Mouse (Mus musculus) neural tube, embryonic 10.5 days (tissue): ENCODE results near the gene Ptk6.

Experiments used
- DNase-seq: peaks from one replicate; pipeline ENCODE4 v3.0.0-alpha.2; 2017; ENCODE audit warnings: low spot score; ENCODE audit errors: extremely low spot score

The Ptk6 gene

DNA sequence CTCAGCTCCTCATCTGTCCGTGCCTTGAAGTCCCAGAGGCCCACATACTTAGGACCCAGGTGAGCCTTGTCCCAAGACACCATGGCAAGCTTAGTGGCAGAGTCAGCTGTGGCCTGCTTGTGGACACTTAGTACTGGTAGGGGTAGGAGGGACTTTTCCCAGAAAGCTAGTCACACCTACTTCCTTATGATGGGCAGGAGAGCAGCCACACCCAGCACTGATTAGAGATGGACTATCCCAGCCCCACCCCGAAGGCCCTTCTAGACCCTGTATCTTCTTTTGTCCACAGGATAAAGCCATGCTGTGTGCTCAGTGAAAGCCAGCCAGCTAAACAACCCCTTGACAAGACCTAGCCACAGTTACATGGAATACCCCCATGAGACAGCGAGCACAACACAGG is at the start of gene Ptk6:
Gene Ptk6, minus strand, starts transcription at position 368 of the 400 bp plus-strand sequence.
- DNase-seq, result no peak

DNA sequence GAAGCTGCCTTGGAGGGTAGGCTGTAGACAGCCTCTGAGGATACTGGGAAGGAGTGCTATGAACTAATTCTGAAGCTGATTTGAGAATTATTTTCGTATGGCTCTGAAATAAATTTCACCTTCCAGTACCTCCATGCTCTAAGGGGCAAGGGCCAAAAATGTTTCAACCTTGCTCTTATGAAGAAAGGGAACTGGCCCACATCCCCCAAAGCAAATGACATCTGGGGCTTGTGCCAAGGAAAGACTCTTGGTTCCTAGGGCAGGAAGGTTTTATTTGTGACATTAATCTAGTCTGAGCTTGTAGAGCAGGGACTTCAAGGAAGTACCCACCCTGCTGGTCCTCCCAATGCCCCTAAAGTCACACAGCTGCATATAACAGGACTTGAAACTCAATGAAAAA is 49.3 kb upstream of the Ptk6 start:
- no peak for DNase-seq

DNA sequence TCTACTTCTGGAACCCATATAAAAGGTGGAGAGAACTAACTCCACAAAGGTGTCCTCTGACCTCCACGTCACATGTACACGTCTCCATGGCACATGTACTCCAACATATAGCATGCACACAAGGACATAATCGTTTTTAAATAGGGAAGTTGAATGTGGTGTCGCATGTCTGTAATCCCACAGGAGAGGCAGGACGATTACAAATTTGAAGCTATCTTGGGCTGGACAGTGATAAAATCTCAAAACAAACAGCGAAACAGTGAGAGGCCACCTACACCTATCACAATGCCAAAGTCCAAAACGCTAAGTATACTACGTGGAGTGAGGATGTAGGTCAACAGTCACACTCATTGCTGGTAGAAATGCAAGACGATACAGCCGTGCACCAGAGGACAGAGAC is 46.6 kb upstream of the Ptk6 start:
- DNase-seq, result no peak

GRCm38 (mm10) chr2:181245031-181245430 is 42.4 kb upstream of the Ptk6 start:
- DNase-seq, result no peak

GRCm38 (mm10) chr2:181243706-181244394 is 41.3 kb upstream of the Ptk6 start:
- DNase-seq, result no peak

DNA sequence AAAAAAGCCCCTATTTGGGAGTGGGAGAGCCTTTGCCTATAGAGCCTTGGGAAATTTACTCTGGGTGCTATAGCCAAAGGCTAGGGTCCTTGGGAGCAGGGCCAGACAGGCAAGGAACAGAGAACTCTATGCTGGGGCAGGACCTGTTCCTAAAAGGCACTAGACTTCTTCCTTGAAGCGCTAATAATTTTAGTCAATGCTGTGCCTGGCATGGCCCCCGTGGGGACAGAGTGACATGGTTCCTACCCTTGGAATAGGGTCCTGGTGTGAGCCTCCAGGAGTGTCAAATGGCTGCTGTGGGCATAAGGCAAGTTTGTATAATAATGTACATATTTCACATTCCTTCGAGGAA is 39.7 kb upstream of the Ptk6 start:
- DNase-seq, result no peak

DNA sequence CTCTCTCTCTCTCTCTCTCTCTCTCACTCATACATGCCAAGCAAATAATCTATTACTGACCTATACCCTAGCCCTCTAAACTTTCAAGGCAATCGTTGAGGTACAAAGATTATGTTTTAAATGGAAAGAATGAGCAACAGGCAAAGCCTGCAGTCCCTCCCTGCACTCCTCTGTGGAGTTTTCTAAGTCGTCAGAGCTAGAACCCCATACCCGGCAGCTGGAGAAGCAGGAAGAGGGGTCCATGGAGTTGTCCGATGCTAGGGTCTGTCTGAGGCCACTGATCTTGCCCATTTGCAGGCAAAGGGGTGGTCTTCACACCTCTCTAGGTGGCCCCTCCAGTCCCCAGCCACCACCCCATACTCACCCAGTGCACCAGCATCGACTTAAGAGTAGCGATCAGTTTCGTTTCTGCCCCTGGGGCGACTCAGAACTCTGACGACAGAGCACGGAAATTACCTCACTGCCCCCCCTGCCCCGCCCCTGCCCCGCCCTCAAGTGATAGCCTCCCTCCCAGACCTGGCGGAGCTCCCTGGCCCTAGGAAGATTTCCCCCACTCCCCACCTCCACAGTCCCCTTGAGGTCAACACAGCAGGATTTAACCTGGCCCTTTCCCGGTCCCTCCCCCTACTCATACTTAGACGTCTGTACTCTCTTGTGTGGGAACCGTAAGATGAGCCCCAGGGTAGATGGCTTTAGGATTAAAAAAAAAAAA is 39.2 kb upstream of the Ptk6 start, which contains the start of gene Helz2:
Gene Helz2, minus strand, starts transcription at position 426 of the 712 bp plus-strand sequence.
- DNase-seq, result no peak

DNA sequence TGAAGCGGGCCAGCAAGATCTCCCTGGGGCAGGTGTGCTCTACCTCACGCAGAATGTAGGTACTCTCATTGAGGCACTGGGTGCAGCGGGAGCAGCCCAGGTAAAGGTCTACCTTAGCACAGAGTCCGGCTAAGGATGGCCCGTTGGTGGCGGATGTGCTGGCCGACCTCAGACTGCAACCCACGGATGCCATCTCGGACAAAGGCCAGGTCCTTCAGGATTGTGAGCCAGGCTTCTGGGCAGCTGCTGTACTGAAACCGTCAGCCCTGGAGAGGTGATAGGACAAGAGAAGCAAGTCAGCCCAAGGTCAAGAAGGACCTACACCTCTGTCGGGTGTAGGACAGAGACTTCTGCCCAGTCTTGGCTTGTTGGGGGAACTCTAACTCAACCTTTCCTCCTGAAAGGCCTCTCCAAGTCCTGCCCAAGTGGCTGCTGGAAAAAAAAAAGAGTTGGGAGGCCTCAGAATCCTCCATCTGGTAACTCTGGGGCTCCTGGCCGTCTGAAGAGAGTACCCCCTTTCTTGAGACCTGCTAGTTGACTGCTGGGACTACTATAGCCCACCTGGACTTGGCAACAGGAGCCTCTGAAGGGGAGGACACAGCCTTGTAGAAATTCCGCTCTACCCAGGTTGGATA is 38.3 kb upstream of the Ptk6 start:
- DNase-seq, result no peak

DNA sequence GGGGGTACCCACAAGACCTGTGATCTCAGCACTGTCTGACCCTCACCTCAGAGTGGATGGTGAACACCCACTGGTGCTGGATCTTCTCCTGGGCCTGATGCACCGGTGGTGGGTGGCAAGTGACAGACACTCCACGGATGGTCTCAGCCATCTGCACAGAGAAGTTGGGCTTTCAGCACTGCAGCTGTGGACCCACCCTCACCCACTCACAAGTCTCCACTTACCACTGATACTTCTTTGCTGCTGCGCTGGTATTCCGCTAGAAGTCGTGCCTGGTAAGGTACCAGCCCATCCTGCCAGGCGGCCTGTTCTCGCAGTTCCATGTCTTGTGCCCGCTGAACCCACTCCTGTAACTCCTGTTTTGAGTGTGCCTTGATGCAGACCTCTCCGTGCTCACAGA is 36.7 kb upstream of the Ptk6 start:
- no peak for DNase-seq

GRCm38 (mm10) chr2:181238861-181239260 is 36.3 kb upstream of the Ptk6 start:
- no peak for DNase-seq

GRCm38 (mm10) chr2:181238091-181238610 is 35.6 kb upstream of the Ptk6 start:
- DNase-seq, result no peak

- DNase-seq, result no peak
Measured at GRCm38 (mm10) chr2:181237251-181238014, 34.8 kb upstream of the Ptk6 start.

GRCm38 (mm10) chr2:181235681-181236566 is 33.3 kb upstream of the Ptk6 start:
- DNase-seq, result no peak

- DNase-seq, result no peak
Measured at GRCm38 (mm10) chr2:181234680-181235079, 32.1 kb upstream of the Ptk6 start.

DNA sequence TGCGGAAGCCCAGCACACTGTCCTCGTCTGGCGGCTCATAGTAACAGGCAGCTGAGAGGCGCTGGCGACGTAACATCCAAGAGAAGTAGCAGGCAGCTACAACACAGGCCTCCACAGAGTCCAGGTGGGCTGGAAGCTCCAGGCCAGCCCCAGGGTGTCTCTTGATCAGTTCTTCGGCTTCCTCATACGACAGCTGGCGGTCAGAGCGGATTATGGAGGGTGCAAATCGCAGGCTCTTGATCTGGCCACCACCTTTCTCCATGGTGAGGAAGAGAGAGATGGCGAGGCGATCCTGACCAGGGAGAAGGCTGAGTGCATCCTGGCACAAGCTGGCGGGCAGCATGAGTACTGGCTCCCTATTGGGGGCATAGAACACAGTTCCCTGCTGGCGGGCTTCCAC is 30.9 kb upstream of the Ptk6 start:
- DNase-seq, result no peak

DNA sequence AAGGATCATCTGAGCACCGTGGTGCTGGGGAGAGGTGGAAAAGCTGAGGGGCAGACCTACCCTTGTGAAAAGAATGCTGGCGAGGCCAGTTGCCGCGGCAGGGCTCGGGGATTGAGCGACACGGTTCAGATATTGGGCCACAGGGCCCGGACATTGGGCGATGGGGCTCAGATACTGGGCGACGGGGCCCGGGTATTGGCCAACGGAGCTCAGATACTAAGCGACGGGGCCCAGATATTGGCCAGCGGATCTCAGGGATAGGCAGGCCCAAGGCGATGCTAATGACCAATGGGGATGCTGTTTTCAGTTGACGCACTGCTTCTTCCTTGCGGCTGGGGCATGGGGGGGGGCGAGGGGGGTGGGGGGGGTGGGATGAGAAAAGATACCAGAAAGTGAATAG is 28.6 kb upstream of the Ptk6 start:
- DNase-seq, result no peak

GRCm38 (mm10) chr2:181228335-181228734 is 25.7 kb upstream of the Ptk6 start:
- DNase-seq, result no peak

GRCm38 (mm10) chr2:181227122-181227521 is 24.5 kb upstream of the Ptk6 start:
- no peak for DNase-seq

DNA sequence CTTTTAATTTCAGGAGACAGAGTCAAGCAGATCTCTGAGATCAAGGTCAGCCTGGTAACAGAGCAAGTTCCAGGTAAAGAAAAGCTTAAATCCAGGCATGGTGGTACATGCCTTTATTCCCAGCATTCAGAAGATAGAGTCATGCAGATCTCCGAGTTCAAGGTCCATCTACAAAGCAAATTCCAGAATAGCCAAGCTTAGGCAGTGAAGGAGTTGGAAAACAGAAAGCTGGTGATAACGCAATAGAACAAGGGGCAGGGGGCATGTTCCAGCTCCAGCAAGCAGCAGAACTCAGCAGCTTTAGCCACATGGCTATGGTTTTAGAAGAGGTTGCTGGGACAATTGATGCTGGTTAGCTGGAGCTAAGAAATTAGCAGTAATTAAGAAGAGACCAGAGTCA is 22.4 kb upstream of the Ptk6 start:
- no peak for DNase-seq

DNA sequence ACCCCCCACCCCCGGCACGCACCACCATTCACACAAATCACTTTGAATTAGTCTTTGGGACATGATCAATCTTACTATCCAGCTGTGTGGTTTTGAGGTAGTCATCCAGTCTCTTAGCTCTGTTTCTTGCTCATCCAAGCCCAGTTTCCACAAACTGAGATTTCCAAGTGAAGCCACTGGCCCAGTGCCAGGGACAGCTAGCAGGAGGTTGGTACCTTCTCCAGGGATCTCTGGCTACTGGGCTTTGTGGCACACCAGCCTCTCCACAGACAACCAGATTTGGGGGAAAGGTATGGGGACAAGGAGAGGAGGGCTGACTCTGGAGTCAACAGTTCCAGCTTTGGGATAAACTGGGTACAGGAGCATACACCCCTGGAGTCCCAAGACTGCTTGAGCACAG is 17.8 kb upstream of the Ptk6 start:
- DNase-seq, result no peak
